Mouse (Mus musculus) MEL (cell line): ENCODE data around the gene Ociad2.

ENCODE experiments used
- BHLHE40 ChIP-seq: IDR thresholded peaks from 2 replicates; pipeline ENCODE4 v1.6.1; 2012; ENCODE audit warnings: low read depth, mild to moderate bottlenecking, inconsistent platforms, low read length, improper control_type of control experiment, borderline replicate concordance
- CTCF ChIP-seq, 3 experiments: IDR thresholded peaks in 2 of 3; conservative IDR thresholded peaks in 1 of 3; 2 replicates each; pipeline ENCODE4 v1.5.1; 2011 to 2012; ENCODE audit warnings: low read length in 3 of 3, low read depth in 2 of 3, mild to moderate bottlenecking in 2 of 3, improper control_type of control experiment in 1 of 3, inconsistent platforms in 1 of 3, mixed read lengths in 1 of 3, moderate library complexity in 1 of 3; ENCODE audit not compliant: control insufficient read depth in 1 of 3, insufficient read depth in 1 of 3, poor library complexity in 1 of 3, severe bottlenecking in 1 of 3
- E2F4 ChIP-seq: IDR thresholded peaks from 2 replicates; pipeline ENCODE4 v1.6.1; 2011; ENCODE audit warnings: low read depth, low read length, improper control_type of control experiment, borderline replicate concordance
- ETS1 ChIP-seq: IDR thresholded peaks from 2 replicates; pipeline ENCODE4 v1.6.1; 2012; ENCODE audit warnings: low read depth, mild to moderate bottlenecking, inconsistent platforms, low read length, improper control_type of control experiment, moderate library complexity
- JUND ChIP-seq: IDR thresholded peaks from 2 replicates; pipeline ENCODE4 v1.6.1; 2011; ENCODE audit warnings: low read depth, mild to moderate bottlenecking, improper control_type of control experiment, low read length
- MAZ ChIP-seq: IDR thresholded peaks from 2 replicates; pipeline ENCODE4 v1.6.1; 2012; ENCODE audit warnings: low read depth, mild to moderate bottlenecking, inconsistent platforms, low read length, improper control_type of control experiment
- MEF2A ChIP-seq: IDR thresholded peaks from 2 replicates; pipeline ENCODE4 v1.6.1; 2014; ENCODE audit warnings: low read depth, mild to moderate bottlenecking, inconsistent platforms, low read length, improper control_type of control experiment; ENCODE audit not compliant: poor library complexity, insufficient replicate concordance, severe bottlenecking; ENCODE audit errors: extremely low read depth
- POLR2A ChIP-seq, 2 experiments: IDR thresholded peaks; 2 replicates each; pipeline ENCODE4 v1.6.1; 2011 to 2012; ENCODE audit warnings: low read length in 2 of 2, mild to moderate bottlenecking in 2 of 2, control low read depth in 1 of 2, improper control_type of control experiment in 1 of 2, low read depth in 1 of 2, moderate library complexity in 1 of 2; ENCODE audit not compliant: control insufficient read depth in 1 of 2, insufficient read depth in 1 of 2, poor library complexity in 1 of 2
- TBP ChIP-seq: IDR thresholded peaks from 2 replicates; pipeline ENCODE4 v1.8.0; 2011; ENCODE audit warnings: low read depth, low read length, improper control_type of control experiment
- ZNF384 ChIP-seq: IDR thresholded peaks from 2 replicates; pipeline ENCODE4 v1.6.1; 2012; ENCODE audit warnings: low read depth, mild to moderate bottlenecking, inconsistent platforms, low read length, improper control_type of control experiment

GRCm38 (mm10) chr5:73279732-73280566 is 60.9 kb downstream of the Ociad2 start:
- TF ChIP-seq MEF2A (no peak), POLR2A (IDR thresholded peaks at IDR 0.05; ENCODE audit: control insufficient read depth in 1 of 2, insufficient read depth in 1 of 2, low read depth in 1 of 2, low read length in 2 of 2, poor library complexity in 1 of 2) (no peak), BHLHE40 (no peak), CTCF (IDR thresholded peaks at IDR 0.05 in 2 of 3, conservative IDR thresholded peaks at IDR 0.05 in 1 of 3; ENCODE audit: control insufficient read depth in 1 of 3, insufficient read depth in 1 of 3, low read depth in 2 of 3, low read length in 3 of 3, poor library complexity in 1 of 3, severe bottlenecking in 1 of 3) (no peak), JUND (no peak), E2F4 (no peak), ETS1 (no peak), ZNF384 (no peak), MAZ (no peak), TBP (no peak)
